Mouse (Mus musculus): ENCODE results near the gene Tenm2.

Gene Tenm2

GRCm38 (mm10) chr11:37079403-37079802 lies 156.4 kb downstream of the Tenm2 start:
- no peak for DNase-seq (ENCODE audit: low spot score in 2 of 2)

GRCm38 (mm10) chr11:37076989-37077598 lies 158.7 kb downstream of the Tenm2 start:
- DNase-seq (ENCODE audit: low spot score in 2 of 2): no peak

GRCm38 (mm10) chr11:37075349-37075748 lies 160.4 kb downstream of the Tenm2 start:
- no peak for DNase-seq (ENCODE audit: low spot score in 2 of 2)

- no peak for DNase-seq (ENCODE audit: low spot score in 2 of 2)
These were observed 170.3 kb downstream of the Tenm2 start for GRCm38 (mm10) chr11:37065459-37065858.

GRCm38 (mm10) chr11:37046671-37047070 lies 189.1 kb downstream of the Tenm2 start:
- no peak for DNase-seq (ENCODE audit: low spot score in 2 of 2)

- no peak for DNase-seq (ENCODE audit: low spot score in 2 of 2)
These were observed 194.5 kb downstream of the Tenm2 start for GRCm38 (mm10) chr11:37041259-37041658.

- DNase-seq (ENCODE audit: low spot score in 2 of 2): no peak
These were observed 196.5 kb downstream of the Tenm2 start for GRCm38 (mm10) chr11:37039283-37039682.

GRCm38 (mm10) chr11:37031305-37032055 lies 204.3 kb downstream of the Tenm2 start:
- DNase-seq (ENCODE audit: low spot score in 2 of 2): no peak

GRCm38 (mm10) chr11:37011900-37012299 lies 223.9 kb downstream of the Tenm2 start:
- DNase-seq (ENCODE audit: low spot score in 2 of 2): no peak

- DNase-seq (ENCODE audit: low spot score in 2 of 2): no peak
These were observed 226.5 kb downstream of the Tenm2 start for GRCm38 (mm10) chr11:37009243-37009642.

GRCm38 (mm10) chr11:36997668-36998067 lies 238.1 kb downstream of the Tenm2 start:
- no peak for DNase-seq (ENCODE audit: low spot score in 2 of 2)

- DNase-seq (ENCODE audit: low spot score in 2 of 2): no peak
These were observed 244.9 kb downstream of the Tenm2 start for GRCm38 (mm10) chr11:36990895-36991294.

GRCm38 (mm10) chr11:36988776-36989565 lies 246.8 kb downstream of the Tenm2 start:
- DNase-seq (ENCODE audit: low spot score in 2 of 2): no peak

- no peak for DNase-seq (ENCODE audit: low spot score in 2 of 2)
These were observed 261.6 kb downstream of the Tenm2 start for GRCm38 (mm10) chr11:36974142-36974541.

GRCm38 (mm10) chr11:36958102-36958501 lies 277.7 kb downstream of the Tenm2 start:
- DNase-seq (ENCODE audit: low spot score in 2 of 2): no peak

GRCm38 (mm10) chr11:36941429-36941828 lies 294.3 kb downstream of the Tenm2 start:
- DNase-seq (ENCODE audit: low spot score in 2 of 2): no peak

GRCm38 (mm10) chr11:36940557-36941110 lies 295.1 kb downstream of the Tenm2 start:
- DNase-seq (ENCODE audit: low spot score in 2 of 2): no peak

GRCm38 (mm10) chr11:36929817-36930216 lies 305.9 kb downstream of the Tenm2 start:
- DNase-seq (ENCODE audit: low spot score in 2 of 2): no peak

GRCm38 (mm10) chr11:36926705-36927406 lies 308.9 kb downstream of the Tenm2 start:
- DNase-seq (ENCODE audit: low spot score in 2 of 2): no peak

- DNase-seq (ENCODE audit: low spot score in 2 of 2): no peak
These were observed 316.5 kb downstream of the Tenm2 start for GRCm38 (mm10) chr11:36919301-36919700.

GRCm38 (mm10) chr11:36911406-36911805 lies 324.4 kb downstream of the Tenm2 start:
- no peak for DNase-seq (ENCODE audit: low spot score in 2 of 2)

- DNase-seq (ENCODE audit: low spot score in 2 of 2): no peak
These were observed 326.7 kb downstream of the Tenm2 start for GRCm38 (mm10) chr11:36909036-36909435.
